Mouse (Mus musculus): Measurements from ENCODE around the gene Hist2h2ac. TPM values are rescaled to one million over a fixed set of nuclear protein-coding genes. Genes with fewer than 3 reads are reported as not detected.
"Not testable (repeated sequence)": the region's sequence is repeated elsewhere in the genome, so short reads cannot be mapped to it uniquely, and the experiment has no call there.

Hist2h2ac gene
- total RNA-seq (2014; rRNA removed), result 99.7 and 113 TPM in 2 replicates
- 1.6 and 2.9 TPM in 2 replicates for polyA plus RNA-seq (2012; rRNA removed)

GRCm38 (mm10) chr3:96220765-96221639, at the start of gene Hist2h2ac, which contains the start of gene Hist2h2be:
Hist2h2ac (minus strand) TSS chr3:96220880.
Hist2h2be (plus strand) TSS chr3:96221119.
- WGBS, result under 1% methylated on average over 43 of the region's 43 CpGs
- peak within 1 kb of the TSS; percentile 85 for H3K4me3 ChIP-seq (ENCODE audit: insufficient read depth, low read depth, low read length)
- peak within 1 kb of the TSS; percentile 97 for H3K27ac ChIP-seq (replicated peaks; ENCODE audit: insufficient read depth, low read depth, low read length)
- peaks cover 9% of the 10 kb centered on the region for H3K4me1 ChIP-seq (ENCODE audit: control insufficient read depth, insufficient read depth, low read length)
- H3K27me3 ChIP-seq (ENCODE audit: control insufficient read depth, insufficient read depth, low read length), result no peaks in the 10 kb centered on the region
- peak; percentile 99 for DNase-seq (ENCODE audit: extremely low read depth, low read depth, low spot score)
- H3K79me2 ChIP-seq (ENCODE audit: control insufficient read depth, insufficient read depth, low read length), result no peaks in the 10 kb centered on the region
- no peaks in the 10 kb centered on the region for H3K36me3 ChIP-seq (ENCODE audit: control insufficient read depth, insufficient read depth, low read length)
- peak within 1 kb of the TSS; percentile 93 for H3K9ac ChIP-seq (ENCODE audit: low read depth, low read length)
- TF ChIP-seq CTCF (IDR thresholded peaks at IDR 0.05; ENCODE audit: low read depth, low read length), result no peak
- peak; percentile 89 for TF ChIP-seq POLR2A (IDR thresholded peaks at IDR 0.05; ENCODE audit: extremely low read depth, insufficient read depth, low read length)

- Histone ChIP-seq H3K4me3 (ENCODE audit: insufficient read depth, low read depth, low read length) (peak within 1 kb of the TSS; percentile 64), H3K79me2 (ENCODE audit: control insufficient read depth, insufficient read depth, low read length) (no peaks in the 10 kb centered on the region), H3K36me3 (ENCODE audit: control insufficient read depth, insufficient read depth, low read length) (no peaks in the 10 kb centered on the region), H3K27me3 (ENCODE audit: control insufficient read depth, insufficient read depth, low read length) (no peaks in the 10 kb centered on the region), H3K4me1 (ENCODE audit: control insufficient read depth, insufficient read depth, low read length) (peaks cover 3% of the 10 kb centered on the region; the same call in 1 of the 2 replicates), H3K9ac (ENCODE audit: low read depth, low read length) (peak within 1 kb of the TSS; percentile 64), H3K27ac (replicated peaks; ENCODE audit: insufficient read depth, low read depth, low read length) (peak within 1 kb of the TSS; percentile 84)
- under 1% methylated on average over 45 of the region's 45 CpGs for WGBS
- no peak for TF ChIP-seq CTCF (IDR thresholded peaks at IDR 0.05; ENCODE audit: low read depth, low read length)
- TF ChIP-seq POLR2A (IDR thresholded peaks at IDR 0.05; ENCODE audit: extremely low read depth, insufficient read depth, low read length), result peak; percentile 96
- peak; percentile 97 for DNase-seq (ENCODE audit: extremely low read depth, low read depth, low spot score)
Observed at GRCm38 (mm10) chr3:96269511-96270474, 49.1 kb upstream of the Hist2h2ac start, which contains the start of gene Hist2h2bb. Hist2h2bb (plus strand) TSS chr3:96269752.

- not testable (repeated sequence) for H3K4me1 ChIP-seq (ENCODE audit: control insufficient read depth, insufficient read depth, low read length); DNase-seq (ENCODE audit: extremely low read depth, low read depth, low spot score); H3K27me3 ChIP-seq (ENCODE audit: control insufficient read depth, insufficient read depth, low read length); H3K36me3 ChIP-seq (ENCODE audit: control insufficient read depth, insufficient read depth, low read length); H3K79me2 ChIP-seq (ENCODE audit: control insufficient read depth, insufficient read depth, low read length)
- TF ChIP-seq POLR2A (IDR thresholded peaks at IDR 0.05; ENCODE audit: extremely low read depth, insufficient read depth, low read length), result 0 out of 2 replicates have a peak, but pooled peaks have one; percentile 4
- Histone ChIP-seq H3K4me3 (ENCODE audit: insufficient read depth, low read depth, low read length) (peak overlapping the region; percentile 64), H3K27ac (replicated peaks; ENCODE audit: insufficient read depth, low read depth, low read length) (peak overlapping the region; percentile 84), H3K9ac (ENCODE audit: low read depth, low read length) (peak overlapping the region; percentile 59)
- WGBS, result 0% methylated on average over 15 of the region's 44 CpGs
Observed at GRCm38 (mm10) chr3:96268776-96269378, 48.2 kb upstream of the Hist2h2ac start.

- peak within 1 kb of the TSS; percentile 84 for H3K27ac ChIP-seq (replicated peaks; ENCODE audit: insufficient read depth, low read depth, low read length)
- no peaks in the 10 kb centered on the region for H3K27me3 ChIP-seq (ENCODE audit: control insufficient read depth, insufficient read depth, low read length)
- peak within 1 kb of the TSS; percentile 64 for H3K4me3 ChIP-seq (ENCODE audit: insufficient read depth, low read depth, low read length)
- peaks cover 8% of the 10 kb centered on the region; the same call in 1 of the 2 replicates for H3K4me1 ChIP-seq (ENCODE audit: control insufficient read depth, insufficient read depth, low read length)
- no peaks in the 10 kb centered on the region for H3K36me3 ChIP-seq (ENCODE audit: control insufficient read depth, insufficient read depth, low read length)
- no peaks in the 10 kb centered on the region for H3K79me2 ChIP-seq (ENCODE audit: control insufficient read depth, insufficient read depth, low read length)
- TF ChIP-seq POLR2A (IDR thresholded peaks at IDR 0.05; ENCODE audit: extremely low read depth, insufficient read depth, low read length) (peak; percentile 92), CTCF (IDR thresholded peaks at IDR 0.05; ENCODE audit: low read depth, low read length) (no peak)
- peak; percentile 96 for DNase-seq (ENCODE audit: extremely low read depth, low read depth, low spot score)
- H3K9ac ChIP-seq (ENCODE audit: low read depth, low read length), result peak within 1 kb of the TSS; percentile 59
- WGBS, result 18% methylated on average over 30 of the region's 30 CpGs
Observed at GRCm38 (mm10) chr3:96268051-96268775, 47.5 kb upstream of the Hist2h2ac start, which contains the start of gene Hist2h3b. Hist2h3b (plus strand) TSS chr3:96268654.
